Mouse (Mus musculus): Measurements from ENCODE around the gene Foxd2.
A peak's percentile ranks its signal among the peaks of the same experiment; 100 is the strongest.

Foxd2 gene

GRCm38 (mm10) chr4:114908829-114909601 lies at the start of gene Foxd2:
Gene Foxd2, minus strand, starts transcription at chr4:114908873.
- DNase-seq, result peak; percentile 93

DNA sequence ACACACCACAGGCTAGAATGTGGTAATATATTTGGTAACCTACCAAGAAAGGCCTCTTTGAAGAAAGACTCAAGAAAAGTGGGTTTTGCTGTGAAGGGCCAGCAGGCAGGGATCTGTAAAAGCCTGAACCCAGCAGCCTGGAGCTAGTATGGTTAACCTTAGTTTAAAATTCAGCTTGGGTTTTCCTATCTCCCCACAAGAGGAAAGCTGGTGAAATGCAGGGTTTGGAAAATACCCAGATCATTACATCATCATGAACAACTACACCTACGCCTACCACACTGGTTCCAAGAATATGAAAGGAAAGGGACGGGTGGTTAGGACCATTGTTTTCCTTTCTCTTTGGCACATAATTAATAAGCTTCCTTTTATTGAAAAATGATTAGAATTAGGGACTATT lies 49.6 kb upstream of the Foxd2 start:
- no peak for DNase-seq

DNA sequence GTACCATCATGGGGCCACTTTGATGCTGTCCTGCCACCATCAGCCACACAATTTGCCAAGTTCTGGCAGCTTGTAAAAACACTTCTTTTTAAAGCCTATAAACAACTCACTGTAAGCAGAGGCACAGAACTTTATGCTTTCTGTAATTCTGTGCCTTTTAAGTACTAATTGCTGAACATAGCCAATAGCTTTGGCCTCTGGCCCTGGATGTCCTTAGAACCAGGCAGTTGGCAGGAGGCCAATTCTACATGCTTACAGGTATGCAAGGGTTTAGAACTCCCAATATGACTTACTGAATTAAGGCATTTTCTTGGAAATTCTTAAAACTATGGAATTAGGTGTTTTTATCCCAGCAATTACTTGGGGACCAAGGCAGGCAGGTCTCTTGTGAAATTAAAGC lies 48.7 kb upstream of the Foxd2 start:
- DNase-seq, result peak; percentile 50 to 56

DNA sequence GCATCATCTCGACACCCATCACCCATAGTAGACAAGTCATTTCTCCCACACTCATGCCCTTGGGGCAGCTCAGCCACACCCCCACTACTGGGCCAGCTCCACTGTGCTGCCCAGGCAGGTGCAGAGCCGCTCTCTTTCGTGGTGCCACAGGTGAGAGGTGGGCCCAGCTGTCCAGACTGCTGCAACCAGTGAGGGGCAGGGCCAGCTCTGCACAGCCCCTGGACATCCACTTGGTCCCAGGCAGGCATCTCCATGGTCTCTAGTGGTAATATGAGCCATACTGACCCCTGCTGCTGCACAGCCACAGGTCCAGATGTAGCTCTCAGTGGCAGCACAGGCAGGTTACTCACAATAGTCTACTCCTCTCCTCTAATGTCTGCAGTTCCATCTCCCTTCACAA lies 44.5 kb upstream of the Foxd2 start:
- DNase-seq, result no peak

GRCm38 (mm10) chr4:114947852-114948481 lies 39.3 kb upstream of the Foxd2 start:
- no peak for DNase-seq

DNA sequence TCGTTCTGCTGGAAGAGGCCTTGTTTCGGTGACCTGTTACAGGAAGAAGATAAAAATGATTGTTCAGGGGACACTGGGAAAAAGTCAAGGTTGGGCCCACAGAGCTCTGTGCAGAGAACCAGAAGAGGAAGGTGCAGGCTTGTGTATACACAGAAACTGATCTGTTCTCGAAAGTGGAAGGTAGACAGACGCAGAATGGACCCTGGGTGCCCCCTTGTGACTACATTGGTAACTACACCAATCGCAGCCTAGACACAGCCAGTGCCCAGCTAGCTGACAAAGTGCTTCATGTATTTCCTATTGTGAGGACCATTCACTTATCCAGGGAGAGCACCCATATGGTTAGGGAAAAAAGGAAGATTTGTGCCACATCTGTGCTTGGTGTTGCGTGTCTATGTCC lies 38.7 kb upstream of the Foxd2 start:
- peak; percentile 91 to 93 for DNase-seq

GRCm38 (mm10) chr4:114946416-114946815 lies 37.7 kb upstream of the Foxd2 start:
- DNase-seq, result no peak

- peak; percentile 17 to 48 for DNase-seq
Observed at GRCm38 (mm10) chr4:114945021-114945420, 36.3 kb upstream of the Foxd2 start.

DNA sequence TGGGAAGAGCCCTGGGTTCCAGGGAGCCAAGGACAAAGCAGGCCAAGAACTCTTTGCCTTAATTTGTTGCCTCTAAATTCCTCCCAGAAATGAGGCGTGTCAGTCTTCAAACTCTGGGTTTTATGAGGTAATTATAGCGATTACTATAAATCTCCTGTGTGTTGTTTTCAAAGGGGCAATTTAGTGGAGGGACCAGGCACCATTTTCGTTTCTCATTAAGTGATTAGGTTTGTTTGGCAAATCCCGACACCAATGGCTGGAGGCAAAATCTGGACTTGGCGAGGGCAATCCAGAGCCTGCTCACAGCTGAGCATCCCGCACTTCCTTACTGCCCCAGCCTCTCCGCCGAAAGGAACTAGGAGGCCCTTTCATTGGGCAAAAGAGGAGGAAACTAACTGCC lies 33.9 kb upstream of the Foxd2 start:
- DNase-seq, result no peak

GRCm38 (mm10) chr4:114942112-114942511 lies 33.4 kb upstream of the Foxd2 start:
- no peak for DNase-seq

- DNase-seq, result no peak
Observed at GRCm38 (mm10) chr4:114941311-114941710, 32.6 kb upstream of the Foxd2 start.

DNA sequence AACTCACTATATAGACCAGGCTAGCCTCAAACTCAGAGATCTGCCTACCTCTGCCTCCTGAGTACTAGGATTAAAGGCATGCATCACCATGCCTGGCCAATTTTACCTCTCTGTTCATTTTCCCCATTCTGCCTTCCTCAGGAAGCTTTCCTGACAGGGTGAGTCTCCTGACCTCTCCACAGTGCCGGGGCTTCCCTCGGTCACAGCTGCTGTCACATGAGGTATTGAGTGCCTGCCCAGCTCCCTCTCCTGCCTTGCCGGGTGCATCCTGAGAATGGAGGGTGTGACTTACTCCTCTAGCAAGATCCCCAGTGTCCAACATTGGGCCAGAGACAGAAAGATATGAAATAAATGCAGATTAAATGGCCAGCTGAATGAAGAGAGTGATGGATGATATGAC lies 29.6 kb upstream of the Foxd2 start:
- DNase-seq, result no peak

GRCm38 (mm10) chr4:114937459-114938047 lies 28.9 kb upstream of the Foxd2 start:
- no peak for DNase-seq

- DNase-seq, result no peak
Observed at GRCm38 (mm10) chr4:114934188-114934587, 25.5 kb upstream of the Foxd2 start.

DNA sequence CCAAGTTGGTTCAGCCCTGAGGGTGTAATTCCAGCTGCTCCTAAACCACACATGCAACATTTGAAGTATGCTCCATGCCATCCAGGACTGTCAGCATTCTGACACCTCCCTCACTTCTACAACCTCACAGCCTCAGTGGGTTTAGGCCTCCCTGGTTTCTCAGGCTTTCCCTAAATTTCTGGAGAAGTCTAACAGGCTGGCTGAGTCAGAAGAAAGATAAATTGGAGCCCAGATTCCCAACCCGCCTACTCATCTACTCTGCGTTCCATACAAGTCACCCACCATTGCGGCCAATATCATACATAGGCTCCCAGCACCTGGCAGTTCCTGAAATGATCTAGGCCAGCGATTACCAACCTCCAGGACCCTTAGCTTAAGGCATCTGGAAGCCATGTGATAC lies 24.1 kb upstream of the Foxd2 start:
- DNase-seq, result no peak

- DNase-seq, result no peak
Observed at GRCm38 (mm10) chr4:114929155-114929554, 20.5 kb upstream of the Foxd2 start.

GRCm38 (mm10) chr4:114925917-114926312 lies 17.2 kb upstream of the Foxd2 start, which contains the start of gene Foxe3:
Gene Foxe3, minus strand, starts transcription at chr4:114926013.
- no peak for DNase-seq

DNA sequence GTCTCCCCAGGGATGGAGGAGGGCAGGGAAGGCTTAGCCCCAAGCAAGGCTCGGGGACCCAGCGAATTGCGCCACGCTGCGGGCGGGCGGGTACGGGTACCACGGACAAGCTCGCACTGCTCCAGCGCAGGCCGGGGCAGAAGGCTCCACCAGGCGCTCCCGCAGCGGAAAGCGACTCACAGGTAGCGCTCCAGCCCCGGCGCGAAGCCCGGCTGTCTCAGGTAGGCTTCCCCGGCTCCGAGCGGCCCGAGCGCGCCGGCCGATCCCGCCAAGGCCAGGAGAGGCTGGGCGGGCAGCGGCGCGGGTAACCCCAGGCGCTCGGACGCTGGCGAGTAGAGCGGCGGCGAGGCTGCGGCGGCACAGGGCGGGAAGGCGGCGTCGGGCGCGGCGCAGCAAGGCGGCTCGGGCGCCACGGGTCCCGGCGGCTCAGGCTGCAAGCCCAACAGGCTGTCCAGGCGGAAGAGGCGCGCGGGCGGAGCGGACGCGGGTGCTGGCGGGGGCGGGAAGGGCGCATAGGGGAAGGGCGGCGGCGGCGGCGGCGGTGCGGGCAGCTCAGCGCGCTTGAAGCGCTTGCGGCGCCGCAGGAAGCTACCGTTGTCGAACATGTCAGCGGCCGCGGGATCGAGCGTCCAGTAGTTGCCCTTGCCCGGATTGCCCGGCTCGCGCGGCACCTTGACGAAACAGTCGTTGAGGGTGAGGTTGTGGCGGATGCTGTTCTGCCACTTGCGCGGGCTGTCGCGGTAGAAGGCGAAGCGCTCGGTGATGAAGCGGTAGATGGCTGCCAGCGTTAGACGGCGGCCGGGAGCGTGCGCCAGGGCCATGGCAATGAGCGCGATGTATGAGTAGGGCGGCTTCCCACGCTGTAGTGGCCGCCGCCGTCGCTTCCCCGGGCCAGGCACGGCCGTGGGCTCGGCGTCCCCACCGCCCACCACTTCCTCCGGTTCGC lies 16.6 kb upstream of the Foxd2 start:
- DNase-seq, result peak; percentile 18 to 32

DNA sequence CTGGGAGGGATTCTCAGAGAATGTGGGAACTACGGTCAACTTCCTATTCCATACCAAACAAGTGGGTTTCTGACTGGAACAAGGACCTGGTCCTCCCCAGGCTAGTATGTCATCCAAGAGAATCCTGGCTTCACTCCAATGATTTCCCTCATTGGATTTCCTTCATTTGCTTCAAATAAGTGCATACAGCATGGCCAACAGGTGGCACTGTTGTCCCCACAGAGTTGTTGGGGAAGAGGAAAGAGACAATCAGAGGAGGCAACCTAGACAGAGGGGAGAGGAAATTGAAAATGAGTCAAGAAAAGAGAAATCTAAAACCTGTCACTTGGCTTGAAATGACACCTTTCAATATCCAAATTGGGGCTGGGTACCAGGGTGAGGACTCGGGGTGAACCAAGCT lies 8.4 kb upstream of the Foxd2 start:
- DNase-seq, result peak; percentile 66 to 71

DNA sequence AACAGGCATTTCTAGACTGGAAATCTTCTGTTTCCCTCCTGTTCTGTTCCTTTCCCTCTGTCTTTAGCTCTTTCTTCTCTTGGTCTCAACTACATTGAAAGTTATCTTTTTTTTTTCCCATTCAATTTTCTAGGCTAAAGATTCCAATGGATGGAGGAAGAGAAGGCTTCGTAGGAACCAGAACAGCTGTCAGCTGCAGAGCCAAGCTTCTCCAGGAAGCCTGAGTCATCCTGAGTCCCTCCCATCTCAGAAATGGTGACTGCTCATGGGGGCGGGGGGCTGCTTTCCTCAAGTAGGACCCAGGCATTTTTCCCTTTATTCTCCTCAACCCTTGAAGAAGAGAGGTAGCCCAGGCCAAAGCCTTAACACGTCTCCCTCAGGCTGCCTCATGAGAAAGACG lies 7.4 kb upstream of the Foxd2 start:
- DNase-seq, result no peak

DNA sequence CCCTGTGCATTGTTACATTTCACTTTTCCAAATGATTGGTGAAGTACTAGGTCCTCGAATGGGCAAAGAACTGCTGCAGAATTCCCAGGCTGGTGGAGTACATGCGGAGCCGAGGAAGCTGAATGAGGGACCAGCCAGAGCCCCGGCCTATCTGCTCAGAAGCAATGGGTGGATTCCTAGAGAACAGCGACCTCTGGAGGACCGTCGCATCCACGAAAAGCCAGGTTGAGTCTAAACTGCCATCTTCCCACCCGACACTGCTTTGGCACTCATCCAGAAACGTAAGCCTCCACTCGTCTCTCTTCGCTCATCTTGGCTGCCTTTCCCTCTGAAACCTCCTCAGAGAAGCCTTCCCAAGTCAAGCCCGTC lies 4.9 kb upstream of the Foxd2 start:
- DNase-seq, result peak; percentile 81 to 85

DNA sequence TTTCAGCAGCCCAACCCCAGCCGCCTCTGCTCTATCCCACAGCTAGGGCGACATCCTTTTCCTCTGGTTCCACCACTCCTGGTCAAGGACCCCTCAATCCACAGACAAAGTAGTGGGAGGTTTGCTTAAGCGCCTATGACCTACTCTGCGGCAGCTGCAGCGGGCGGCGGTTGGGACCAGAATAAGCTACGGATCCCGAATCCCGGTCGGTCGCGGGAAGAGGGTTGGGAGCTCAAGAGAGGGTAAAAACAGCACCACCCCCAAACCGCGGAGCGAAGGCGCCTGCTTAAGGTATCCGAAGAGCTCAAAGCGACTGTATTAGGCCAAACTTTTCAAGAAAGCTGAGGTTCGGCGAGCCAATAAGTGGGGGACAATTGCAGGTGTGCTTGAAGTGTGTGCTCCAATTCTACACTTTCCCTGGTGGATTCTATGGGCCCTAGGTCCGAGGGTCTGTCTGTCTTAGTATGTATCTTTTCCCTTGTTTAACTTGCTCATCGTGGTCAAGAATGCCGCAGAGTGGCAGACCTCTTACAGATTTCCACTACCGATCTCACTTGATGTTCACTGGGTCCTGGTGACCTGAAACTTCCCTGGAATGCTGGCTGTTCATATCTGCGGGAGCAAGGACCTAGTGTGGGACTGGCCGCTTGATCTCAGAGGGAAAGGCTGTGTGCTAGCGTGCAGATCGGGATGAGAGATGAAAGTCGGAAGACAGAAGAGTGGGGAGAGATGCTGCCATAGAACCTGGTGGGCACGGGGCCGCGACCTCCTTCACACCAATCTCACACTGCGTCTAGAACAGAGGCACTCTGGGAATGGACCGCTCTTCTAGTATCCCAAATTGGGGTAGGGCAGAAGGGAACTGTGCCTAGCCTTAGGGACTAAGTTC lies 4.3 kb upstream of the Foxd2 start:
- DNase-seq, result no peak
